Mouse (Mus musculus) right cerebral cortex, postnatal 4 days (tissue): ENCODE measurements around the gene Ctc1.

Source experiments
- DNase-seq: peaks from one replicate; pipeline ENCODE4 v3.0.0-alpha.2; 2022

The Ctc1 gene

DNA sequence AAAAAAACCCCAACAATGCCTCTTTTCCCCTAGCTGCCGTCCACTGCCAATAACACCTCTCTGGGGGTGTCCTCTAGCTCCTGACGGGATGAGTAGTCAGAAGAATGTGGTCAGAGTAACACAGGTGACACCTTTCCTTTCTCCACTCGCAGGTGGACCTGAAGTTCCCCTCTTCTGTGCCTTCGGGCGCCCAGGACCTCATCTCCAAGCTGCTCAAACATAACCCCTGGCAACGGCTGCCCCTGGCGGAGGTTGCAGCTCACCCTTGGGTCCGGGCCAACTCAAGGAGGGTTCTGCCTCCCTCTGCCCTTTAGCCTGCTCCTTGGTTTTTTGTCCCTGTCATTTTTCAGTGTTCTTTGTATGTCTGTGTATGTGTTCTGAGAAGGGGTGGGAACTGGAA lies 35.0 kb downstream of the Ctc1 start:
- no peak for DNase-seq

DNA sequence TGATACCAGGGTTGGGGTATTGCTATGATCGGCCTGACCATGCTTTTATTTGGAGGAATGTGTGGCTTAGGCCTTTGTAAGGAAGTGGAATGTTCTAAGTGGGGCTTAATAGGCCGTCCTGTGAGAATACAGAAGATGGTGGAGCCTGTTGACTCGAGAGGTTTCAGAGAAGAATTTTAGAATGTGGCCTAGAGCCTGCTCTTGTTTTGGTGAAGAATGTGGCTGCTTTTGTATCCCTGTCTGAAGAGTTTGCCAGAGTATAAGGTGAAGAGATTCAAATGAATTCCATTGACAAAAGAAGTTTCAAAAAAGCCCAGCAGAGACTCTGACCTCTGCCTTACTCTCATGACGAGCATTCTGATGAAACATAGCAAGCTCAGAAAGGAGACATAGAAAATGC lies 36.1 kb downstream of the Ctc1 start:
- DNase-seq, result no peak

DNA sequence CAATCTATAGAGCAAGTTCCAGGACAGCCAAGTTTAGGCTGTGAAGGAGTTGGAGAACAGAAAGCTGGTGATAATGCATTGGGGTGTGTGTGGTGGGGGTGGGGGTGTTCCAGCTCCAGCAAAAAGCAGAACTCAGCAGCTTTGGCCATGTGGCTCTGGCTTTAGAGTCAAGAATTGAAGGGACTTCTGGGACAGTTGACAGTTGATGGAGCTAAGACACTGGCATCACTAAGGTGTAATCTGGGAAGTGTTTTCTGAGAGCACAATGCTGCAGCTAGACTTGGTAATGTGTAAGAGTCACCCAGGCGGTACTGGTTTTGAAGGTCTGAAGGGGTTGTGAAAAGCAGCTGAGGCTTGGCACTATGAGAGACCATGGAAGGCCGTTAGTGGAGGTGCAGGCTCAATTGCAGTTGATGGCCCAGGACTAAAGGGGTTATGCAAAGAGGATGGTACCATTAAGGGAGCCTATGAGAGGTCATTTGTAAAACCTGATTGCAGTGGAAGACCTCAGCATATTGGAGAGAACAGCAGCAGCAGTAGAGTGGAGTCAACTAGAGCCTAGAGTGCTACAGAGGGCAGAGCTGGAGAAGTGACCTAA lies 37.2 kb downstream of the Ctc1 start:
- no peak for DNase-seq

DNA sequence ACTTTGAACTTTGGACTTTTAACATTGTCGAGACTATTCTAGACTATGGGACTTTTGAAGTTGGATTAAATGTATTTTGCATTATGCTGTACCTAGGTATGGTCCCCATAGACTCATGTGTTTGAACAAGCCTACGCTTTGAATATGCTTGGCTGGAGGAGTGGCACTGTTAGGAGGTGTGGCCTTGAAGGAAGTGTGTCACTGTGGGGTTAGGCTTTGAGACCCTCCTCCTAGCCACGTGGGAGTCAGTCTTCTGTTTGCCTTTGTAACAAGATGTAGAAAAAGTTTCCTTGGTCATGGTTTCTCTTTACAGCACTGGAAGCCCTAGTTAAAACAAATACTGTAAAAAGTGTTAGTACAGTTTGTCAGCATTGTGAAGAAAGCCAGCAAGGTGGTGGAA lies 38.1 kb downstream of the Ctc1 start:
- no peak for DNase-seq

DNA sequence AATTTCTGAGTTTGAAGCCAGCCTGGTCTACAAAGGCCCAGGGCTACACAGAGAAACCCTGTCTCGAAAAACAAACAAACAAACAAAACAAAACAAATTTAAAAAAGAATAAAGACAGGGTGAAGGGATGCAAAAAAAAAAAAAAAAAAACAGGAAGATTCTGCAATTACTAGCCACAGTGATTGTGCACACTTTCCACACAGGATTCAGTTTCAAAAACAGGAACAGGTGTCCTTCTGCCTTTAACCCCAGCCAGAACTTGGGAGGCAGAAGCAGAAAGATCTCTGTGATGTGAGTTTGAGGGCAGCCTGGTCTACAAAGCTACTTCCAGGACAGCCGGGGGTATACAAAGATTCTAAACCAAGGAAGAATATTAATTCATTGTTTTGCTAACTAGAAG lies 42.6 kb downstream of the Ctc1 start:
- DNase-seq, result no peak

DNA sequence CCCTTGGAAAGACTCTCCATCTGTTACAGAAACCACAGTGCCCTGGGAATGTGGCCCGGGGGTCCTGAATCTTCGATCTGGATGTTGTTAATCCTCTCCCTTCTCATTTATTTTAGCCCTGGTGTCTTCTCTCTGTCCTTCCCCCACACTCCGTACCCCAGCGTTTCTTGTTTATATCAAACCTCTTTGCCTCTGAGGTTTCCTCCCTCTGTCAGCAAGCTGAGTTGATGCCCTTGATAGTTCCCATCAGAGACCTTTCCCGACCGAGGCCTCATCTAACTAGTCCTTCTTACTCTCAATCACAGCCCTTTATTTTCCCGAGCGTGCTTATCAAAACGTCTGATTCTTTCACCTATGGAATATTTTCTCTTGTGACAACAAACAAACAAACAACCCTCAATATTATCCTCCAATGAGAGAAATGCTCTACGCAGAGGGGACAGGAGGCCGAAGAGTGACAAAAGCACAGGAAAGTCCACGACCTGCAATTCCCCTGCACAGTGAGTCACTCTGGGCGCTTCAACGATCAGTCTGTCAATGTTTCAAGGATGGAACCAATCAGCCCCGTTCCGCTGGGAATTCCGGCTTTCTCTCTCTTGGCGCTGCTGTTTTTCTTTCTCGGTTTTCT lies 43.1 kb downstream of the Ctc1 start:
- DNase-seq, result no peak

DNA sequence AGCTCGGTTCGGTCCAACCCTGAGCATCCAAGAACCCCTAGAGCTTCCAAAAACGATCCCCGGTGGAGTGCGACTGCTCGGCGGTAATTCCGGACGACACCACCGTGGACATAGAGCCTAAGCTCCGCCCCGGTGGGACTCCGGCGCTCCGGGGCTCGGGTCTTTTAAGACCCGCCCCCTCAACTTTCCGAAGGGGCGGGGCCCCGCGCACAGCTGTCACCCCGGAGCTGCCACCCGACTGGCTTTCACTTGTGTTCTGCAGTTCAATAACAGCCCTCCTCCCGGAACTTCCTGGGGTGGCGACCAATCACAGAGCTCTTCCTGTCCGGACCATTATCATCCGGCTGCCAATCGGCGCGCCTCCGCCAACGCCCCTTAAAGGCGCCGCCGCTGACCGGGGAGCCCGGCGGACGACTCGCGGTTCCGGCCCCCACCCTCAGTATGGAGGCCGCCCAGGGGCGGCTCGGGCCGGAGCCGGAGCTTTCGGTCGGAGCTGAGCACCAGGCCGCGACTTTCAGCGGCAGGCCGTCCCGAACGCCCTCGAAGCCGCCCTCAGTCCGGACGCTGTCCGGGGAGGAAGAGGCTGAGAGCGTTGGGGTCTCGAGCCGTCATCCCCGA lies 43.8 kb downstream of the Ctc1 start, which contains the start of gene Borcs6:
Gene Borcs6 (plus strand): TSS at position 361 of the 618 bp plus-strand sequence.
- peak; percentile 88 for DNase-seq

DNA sequence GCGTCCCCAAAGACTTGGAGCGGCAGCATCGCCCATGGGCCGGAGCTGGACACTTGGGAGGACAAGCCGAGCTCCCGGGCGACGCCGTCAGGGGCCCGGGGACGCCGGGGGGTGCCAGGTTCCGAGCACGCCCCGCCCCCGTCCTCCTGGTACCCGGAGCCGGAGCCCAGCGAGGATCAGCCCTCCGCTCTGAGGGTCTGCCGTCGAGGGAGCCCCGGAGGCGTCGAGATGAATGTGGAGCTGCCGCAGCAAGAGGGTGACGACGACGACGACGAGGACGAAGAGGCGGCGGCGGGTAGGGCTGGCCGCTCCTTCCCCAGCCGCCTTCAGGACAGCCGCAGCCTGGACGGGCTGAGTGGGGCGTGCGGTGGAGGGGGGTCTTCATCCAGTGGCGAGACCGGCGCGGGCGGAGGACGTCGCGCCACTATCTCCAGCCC lies 44.3 kb downstream of the Ctc1 start:
- DNase-seq, result peak; percentile 59

DNA sequence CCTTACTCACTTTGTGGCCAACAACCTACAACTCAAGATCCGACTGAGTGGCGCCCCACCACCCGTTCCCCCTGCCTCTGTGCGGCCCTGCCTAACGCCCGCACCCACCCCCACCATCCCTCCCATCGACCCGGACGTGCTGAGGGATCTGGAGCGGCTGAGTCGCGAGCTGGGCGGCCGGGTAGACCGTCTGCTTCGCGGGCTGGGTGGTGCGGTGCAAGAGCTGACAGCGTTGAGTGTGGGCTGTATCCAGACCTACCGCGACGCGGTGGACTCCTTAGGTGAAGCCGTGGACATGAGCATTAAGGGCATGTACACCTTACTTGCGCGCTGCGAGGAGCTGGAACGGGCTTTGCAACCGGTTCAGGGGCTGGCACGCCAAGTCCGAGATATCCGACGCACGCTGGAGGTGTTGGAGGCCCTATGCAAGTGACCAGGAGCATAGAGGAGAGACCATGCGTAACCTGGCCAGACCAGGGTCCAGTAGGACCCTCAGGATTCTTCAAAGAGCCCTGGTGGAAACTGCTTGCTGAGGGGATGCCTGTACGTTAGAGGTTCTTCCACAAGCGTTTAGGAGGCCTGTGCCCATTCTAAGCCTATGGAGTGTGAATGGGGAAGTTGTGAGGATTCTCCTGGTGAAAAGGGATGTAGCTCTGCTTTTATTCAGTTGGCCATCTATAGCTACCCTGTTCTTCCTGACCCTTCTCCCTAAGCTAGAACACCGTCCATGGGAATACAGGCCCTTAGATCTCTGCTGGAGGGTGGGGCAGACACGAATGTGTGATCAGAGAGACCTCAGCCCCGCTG lies 44.9 kb downstream of the Ctc1 start:
- DNase-seq, result peak; percentile 43

DNA sequence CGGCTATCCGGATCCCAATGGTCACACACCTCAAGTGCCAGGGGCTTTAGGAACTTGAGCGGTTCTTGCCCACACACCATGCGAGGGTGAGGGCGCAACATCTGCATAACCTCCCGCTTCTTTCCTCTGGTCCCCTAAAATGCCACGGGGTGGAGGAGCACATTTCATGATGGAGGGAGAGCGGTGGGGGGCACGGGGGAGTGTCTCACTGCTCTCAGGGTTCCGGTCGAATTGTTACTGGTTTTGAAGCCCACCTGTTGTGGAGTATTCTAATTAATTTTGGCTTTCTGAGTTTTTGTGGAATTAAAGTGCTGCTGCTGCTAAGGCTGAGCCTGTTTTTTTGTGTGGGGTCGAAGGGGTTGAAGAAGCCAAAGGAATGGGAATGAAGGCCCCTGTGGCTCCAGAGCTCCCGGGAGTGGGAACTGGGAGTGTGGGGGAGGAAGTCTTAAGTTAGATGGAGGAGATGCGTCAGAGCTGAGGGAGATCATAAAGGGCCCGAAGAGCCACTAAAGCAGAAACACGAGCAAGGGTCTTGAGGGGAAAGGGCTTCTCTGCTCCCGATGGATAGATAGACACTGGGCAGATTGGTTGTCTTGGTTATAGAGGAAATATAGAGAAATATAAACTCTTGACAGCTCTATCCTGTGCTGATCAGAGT lies 45.7 kb downstream of the Ctc1 start:
- DNase-seq, result no peak

DNA sequence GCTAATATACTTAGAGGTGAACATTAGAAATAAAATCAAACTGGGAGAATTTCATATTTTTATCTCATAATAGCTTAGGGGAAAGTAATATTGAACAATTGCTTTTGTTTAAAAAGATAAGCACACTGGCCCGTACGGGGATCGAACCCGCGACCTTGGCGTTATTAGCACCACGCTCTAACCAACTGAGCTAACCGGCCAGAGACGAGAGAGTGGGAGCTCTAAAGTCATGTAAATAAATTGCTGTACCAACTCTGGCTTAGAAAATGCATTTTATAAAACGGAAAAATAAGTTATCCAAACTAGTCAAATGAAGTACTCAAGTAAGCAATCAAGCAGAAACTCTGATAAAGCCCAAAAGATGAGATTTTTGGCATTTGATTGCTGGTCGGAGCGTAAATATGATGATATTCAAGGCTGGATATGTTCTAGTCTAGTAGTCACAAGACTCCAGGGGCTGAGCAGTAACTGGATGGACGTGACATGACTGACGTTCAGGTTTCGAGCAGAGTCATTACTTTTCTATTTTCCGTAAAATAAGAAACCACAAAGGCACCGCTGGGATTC lies 46.6 kb downstream of the Ctc1 start:
- DNase-seq, result peak; percentile 73

DNA sequence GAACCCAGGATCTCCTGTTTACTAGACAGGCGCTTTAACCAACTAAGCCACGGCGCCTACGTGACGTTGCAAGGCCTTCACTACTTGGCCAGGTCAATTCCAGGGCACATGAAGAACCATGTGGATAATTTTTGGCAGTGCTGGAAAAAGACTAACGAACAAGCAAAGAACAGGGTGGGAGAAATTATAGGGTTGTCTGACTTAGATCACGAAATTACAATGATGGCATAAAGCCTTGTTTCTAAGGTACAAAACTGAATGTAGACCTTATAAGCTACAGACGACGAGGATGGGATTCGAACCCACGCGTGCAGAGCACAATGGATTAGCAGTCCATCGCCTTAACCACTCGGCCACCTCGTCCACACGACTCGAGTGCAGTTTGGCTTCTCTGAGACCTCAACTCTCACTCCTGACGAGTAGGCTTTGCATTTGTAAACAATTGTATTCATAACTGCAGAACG lies 47.1 kb downstream of the Ctc1 start:
- DNase-seq, result peak; percentile 94

DNA sequence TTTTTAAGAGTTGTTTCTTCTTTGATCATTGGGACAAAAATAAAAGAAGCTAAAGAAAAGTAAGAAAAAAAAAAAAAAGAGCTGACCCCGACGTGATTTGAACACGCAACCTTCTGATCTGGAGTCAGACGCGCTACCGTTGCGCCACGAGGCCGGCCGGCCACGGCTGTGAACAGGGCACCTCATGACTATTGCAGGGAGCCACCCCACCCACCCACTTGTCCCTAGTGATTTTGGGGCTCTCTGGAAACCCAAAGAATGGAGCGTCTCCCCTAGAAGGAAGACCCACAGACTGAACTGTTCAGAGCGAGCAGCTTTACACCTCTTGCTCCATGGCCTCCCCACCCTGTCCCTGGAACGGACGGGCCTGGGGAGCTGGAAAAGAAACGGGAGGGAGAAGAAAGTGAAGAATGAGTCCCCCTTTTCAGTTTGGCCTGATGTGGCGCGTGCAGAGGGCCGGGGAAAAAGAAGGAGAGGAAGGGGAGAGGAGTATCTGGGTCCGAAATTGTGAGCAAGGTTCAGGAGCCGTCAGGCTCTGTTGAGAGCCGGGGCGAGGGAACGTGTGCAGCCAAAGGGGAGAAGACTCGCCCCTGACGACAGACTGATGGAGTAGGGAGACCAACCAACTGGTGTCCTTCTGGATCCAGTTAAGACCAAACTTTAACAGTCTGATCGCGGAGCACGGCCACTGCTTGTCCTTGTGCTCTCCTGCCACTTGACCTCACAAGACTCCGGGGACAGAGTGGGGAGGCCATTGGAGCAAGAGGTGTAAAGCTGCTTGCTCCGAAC lies 47.9 kb downstream of the Ctc1 start:
- DNase-seq, result peak; percentile 97

DNA sequence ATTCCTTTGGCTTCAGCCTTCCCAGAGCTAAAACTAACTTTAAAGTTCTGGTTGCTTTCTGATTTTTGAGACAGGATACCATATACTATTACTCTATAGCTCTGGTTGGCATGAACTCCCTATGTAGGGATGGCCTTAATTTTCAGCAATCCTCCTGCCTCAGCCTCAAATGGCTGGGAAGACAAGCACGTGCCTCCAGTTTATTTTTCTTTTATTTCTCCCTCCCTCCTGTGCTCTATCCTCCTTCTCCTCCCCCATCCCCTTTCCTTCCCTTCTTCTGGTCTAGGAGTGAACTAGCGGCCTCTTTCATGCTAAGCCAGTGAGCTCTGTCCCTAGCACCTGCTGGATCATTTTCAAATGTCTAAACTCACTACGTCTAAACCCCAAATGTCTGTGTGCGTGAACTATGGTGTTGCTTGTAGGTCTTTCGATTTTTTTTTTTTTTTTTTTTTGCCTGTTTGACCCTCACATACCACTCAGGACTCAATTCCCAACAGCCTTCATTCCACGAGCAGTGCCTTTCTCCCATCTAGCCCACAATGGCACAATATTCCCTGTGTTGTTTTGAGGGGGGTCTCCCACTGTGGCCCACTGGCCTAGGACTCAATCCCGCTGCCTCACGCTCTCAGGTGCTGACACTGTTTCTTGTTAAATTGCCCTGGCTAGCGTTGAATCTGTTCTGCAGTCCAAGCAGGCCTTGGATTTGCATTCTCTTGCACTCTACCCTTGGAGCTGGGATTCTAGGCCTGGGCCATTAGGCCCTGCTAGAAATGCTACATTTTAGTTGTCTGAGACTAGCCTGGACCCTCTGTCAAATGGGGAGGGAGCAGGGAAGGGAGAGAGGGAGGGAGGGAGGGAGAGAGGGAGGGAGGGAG lies 48.8 kb downstream of the Ctc1 start:
- DNase-seq, result no peak

DNA sequence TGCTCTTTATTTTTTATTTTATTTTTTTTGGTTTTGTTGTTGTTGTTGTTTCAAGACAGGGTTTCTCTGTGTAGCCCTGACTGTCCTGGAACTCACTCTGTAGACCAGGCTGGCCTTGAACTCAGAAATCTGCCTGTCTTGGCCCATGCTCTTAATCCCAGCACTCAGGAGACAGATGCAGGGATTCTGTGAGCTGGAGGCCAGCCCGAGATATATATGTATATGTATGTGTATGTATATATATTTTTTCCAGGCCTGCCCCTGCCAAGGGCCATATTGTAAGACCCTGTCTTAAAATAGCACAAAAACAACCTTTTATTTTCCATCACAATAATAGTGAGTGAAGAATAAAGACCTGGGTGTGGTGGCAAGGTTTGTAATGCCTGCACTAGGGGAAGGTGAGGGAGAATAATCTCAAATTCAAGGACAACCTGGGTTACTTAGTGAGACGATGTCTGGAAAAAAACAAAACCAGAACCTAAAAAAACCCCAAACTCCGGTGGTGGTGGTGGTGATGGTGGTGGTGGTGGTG lies 49.7 kb downstream of the Ctc1 start:
- no peak for DNase-seq

DNA sequence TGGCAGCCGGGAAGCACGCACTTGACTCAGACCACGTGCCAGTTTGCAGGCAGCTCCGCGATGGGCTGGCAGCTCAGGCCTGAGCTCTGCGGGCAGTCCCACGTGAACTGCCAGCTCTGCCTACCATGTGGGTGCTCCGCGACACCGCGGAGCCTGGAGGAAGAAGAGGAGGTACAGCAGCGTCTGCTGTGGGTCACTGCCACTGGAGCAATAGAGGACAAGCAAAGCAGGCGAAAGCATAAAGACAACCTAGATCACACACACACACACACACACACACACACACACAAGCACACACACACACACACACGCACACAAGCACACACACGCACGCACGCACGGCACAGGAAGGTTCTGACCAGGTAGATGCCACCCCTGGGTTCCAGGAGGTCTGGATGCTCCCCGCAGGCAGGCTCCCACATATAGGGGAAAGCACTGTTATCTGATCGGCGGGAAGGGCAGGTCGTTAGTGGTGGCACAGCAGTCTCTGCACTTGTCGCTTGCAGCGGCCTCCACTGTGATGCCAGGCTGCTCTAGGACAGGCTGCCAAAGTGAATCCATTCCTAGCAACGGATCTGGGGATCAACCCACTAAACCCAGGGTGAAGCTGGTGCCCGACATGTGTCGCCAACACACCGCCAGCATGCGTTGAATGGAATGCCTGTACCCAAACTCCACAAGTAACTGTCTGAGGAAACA lies 50.6 kb downstream of the Ctc1 start:
- peak; percentile 33 for DNase-seq

DNA sequence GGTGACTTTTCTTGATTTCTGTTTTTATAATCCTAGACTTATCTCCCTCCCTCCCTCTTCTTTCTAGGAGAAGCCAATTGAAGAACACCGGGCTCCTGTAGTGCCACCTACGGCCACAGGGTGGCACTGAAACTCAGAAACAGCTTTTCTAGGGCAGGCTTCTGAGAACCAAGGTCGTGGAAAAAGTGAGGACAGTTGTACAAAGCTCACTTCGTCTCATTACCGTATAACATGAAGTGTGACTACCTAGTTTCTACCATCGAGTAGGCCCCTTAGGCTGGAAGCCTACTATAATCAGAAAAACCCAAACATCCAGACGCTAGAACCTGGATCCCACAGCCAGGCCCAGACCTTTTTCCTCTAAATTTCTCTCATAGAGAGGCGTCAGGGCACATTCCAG lies 51.2 kb downstream of the Ctc1 start:
- peak; percentile 83 for DNase-seq

DNA sequence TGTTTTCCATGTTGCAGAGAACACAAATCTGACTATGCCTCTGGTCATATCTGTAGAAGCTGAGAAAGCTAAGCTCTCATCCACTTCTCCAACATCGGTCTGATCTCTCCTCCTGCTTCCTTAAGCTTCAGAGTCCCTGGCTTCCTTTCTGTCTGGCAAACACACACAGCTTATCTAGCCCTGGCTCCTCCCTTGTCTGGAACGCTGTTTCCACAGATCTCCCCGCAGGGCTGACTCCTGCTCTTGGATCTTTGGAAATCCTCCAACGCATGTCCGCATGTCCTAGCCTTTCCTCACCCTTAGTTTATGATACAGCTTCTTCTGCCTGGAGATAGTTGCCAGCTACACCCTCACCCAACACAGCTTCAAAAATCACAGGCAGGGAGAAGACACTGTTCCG lies 51.9 kb downstream of the Ctc1 start:
- DNase-seq, result no peak

DNA sequence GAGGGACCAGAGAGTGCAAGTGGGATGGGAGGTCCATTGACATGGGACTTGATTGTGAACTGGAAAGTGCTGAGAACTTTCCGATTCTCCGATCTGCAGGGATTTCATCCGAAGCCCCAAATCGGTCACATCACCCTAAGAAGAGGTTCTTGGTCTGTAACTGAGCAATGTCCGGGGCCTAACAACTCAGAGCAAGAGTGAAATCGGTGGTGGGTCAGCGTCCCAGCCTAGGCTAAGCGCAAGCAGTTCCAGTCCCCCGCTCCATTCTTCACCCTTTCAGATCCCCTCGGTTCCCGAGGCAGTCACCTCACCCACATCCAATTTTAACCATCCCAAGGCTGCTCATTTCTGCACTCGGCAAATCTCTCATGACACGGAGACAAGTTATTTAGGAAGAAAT lies 54.4 kb downstream of the Ctc1 start:
- no peak for DNase-seq
